Comparison of ENCODE assay signal across 37 mouse cellular contexts in the genomic region with DNA sequence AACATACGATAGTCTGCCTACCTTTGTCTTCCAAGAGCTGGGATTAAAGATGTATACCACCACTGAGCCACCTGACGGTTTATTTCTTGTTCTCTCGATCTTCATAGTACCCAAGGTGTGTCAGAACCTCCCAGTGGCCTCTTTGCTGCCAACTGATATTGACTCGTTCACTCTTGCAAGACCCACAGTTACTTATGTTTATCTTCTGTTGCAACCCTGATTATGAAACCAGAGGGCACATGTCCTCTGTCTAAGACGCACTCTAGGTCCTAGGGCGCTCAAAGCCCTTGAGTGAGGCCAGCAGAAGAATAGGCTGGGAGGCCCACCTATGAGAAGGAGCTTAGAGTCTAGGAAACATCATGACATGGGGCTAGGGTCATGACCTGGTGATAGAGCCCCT. TPM values are rescaled to one million over a fixed set of nuclear protein-coding genes. Genes with fewer than 3 reads are reported as not detected.
DNase-seq lines count a peak whose midpoint lies in the region; ATAC-seq and TF ChIP-seq lines count a peak whose summit lies in the region.
"Had no signal": no experiment of that assay in that cellular context is flagged by ENCODE, and none has a peak within 500 bp of the region (broad histone marks: within the 10 kb centered on the region; RNA-seq: fewer than 3 reads in every experiment).

No protein-coding gene starts in this region.

- peaks cover 52% of the 10 kb centered on the region for H3K4me1 ChIP-seq in liver, embryonic 13.5 days (replicated peaks)
- peaks cover 4% of the 10 kb centered on the region for H3K4me1 ChIP-seq in bone marrow, adult 2 months (ENCODE audit: control insufficient read depth, insufficient read depth, low read length)
- peaks cover 6% of the 10 kb centered on the region for H3K4me1 ChIP-seq in heart, adult 2 months (ENCODE audit: control insufficient read depth, insufficient read depth, low read length)

- H3K27ac ChIP-seq in liver, embryonic 13.5 days, result 0 out of 2 replicates have a peak overlapping the region, but pooled peaks have one; percentile 18
- peak overlapping the region; percentile 36; the same call in 1 of the 2 replicates for H3K27ac ChIP-seq in bone marrow, adult 2 months (ENCODE audit: control insufficient read depth, insufficient read depth, low read depth, low read length, poor library complexity)
- H3K27ac ChIP-seq in heart, adult 2 months, result no peak overlapping the region
- H3K27ac ChIP-seq: embryonic facial prominence, embryonic 13.5 days; forebrain, embryonic 10.5 days; gastrocnemius, adult 2 months; kidney, postnatal 0 days; limb, embryonic 13.5 days; midbrain, embryonic 12.5 days; neural tube, embryonic 13.5 days; stomach, postnatal 0 days had no signal

- 27% methylated on average over 6 of the region's 6 CpGs for WGBS in liver, embryonic 13.5 days (ENCODE audit: insufficient replicate concordance)
- WGBS in bone marrow, adult 2 months, result 30% methylated on average over 6 of the region's 6 CpGs
- whole genome bisulfite sequencing in heart, adult 2 months, result 80% methylated on average over 6 of the region's 6 CpGs

- H3K27me3 ChIP-seq in liver, embryonic 13.5 days, result no peaks in the 10 kb centered on the region
- H3K27me3 ChIP-seq in heart, adult 2 months (ENCODE audit: control insufficient read depth, insufficient read depth, low read length), result no peaks in the 10 kb centered on the region
- H3K27me3 ChIP-seq: embryonic facial prominence, embryonic 13.5 days; limb, embryonic 13.5 days had no signal

- H3K4me2 ChIP-seq in liver, embryonic 13.5 days, result no peak overlapping the region
- H3K4me2 ChIP-seq: embryonic facial prominence, embryonic 13.5 days; limb, embryonic 13.5 days; lung, embryonic 14.5 days; midbrain, embryonic 12.5 days; neural tube, embryonic 13.5 days had no signal

- no peaks in the 10 kb centered on the region for H3K79me2 ChIP-seq in heart, adult 2 months (replicated peaks; ENCODE audit: control insufficient read depth, insufficient read depth, low read length)

- TF ChIP-seq EP300 in heart, adult 2 months (IDR thresholded peaks at IDR 0.05; ENCODE audit: insufficient read depth, low read depth, low read length), result no peak

- ATAC-seq in liver, embryonic 13.5 days (ENCODE audit: low read depth), result no peak
- ATAC-seq in megakaryocyte progenitor cell, adult 5-6 weeks (replicated peaks; ENCODE audit: poor library complexity), result peak; percentile 27
- ATAC-seq: CD4-positive, CD25-positive, alpha-beta regulatory T cell, adult 4 months; forebrain, embryonic 16.5 days; hindbrain, embryonic 16.5 days had no signal

- DNase-seq in liver, embryonic 13.5 days, result no peak
- no peak for DNase-seq in liver
- DNase-seq in 416B (ENCODE audit: low read depth), result peak; percentile 79
- DNase-seq in heart, adult 2 months, result no peak
- DNase-seq in cerebellum, postnatal 36 days, result no peak
- DNase-seq: adrenal gland, postnatal 10 days; cerebellum, adult 11 months; cerebellum, adult 9-11 months; gastrocnemius, adult 2 months; heart, postnatal 14 days; kidney, adult 8-10 months; kidney, postnatal 4 days; lung, embryonic 14.5 days; right cerebral cortex, postnatal 4 days; thymus, adult 18-20 months; thymus, postnatal 25 days had no signal

- no peaks in the 10 kb centered on the region for H3K36me3 ChIP-seq in liver, embryonic 13.5 days
- no peaks in the 10 kb centered on the region for H3K36me3 ChIP-seq in heart, adult 2 months (ENCODE audit: control insufficient read depth, insufficient read depth, low read length)
- H3K36me3 ChIP-seq: embryonic facial prominence, embryonic 13.5 days; forebrain, embryonic 10.5 days; limb, embryonic 13.5 days; midbrain, embryonic 12.5 days; neural tube, embryonic 13.5 days had no signal

- TF ChIP-seq CTCF in bone marrow, adult 2 months (IDR thresholded peaks at IDR 0.05; ENCODE audit: control insufficient read depth, insufficient read depth, low read length), result no peak
- TF ChIP-seq CTCF in heart, adult 2 months (IDR thresholded peaks at IDR 0.05), result no peak

- intact Hi-C loops in heart, adult 2 months (cut with DNase I), result loop anchor here (5.0 kb wide), 1 partner anchor 108 kb away; no protein-coding TSS in a partner anchor

- H3K4me3 ChIP-seq in liver, embryonic 13.5 days (replicated peaks), result no peak overlapping the region
- H3K4me3 ChIP-seq in bone marrow, adult 2 months (replicated peaks; ENCODE audit: control insufficient read depth, low read depth, low read length), result no peak overlapping the region
- no peak overlapping the region for H3K4me3 ChIP-seq in heart, adult 2 months
- H3K4me3 ChIP-seq: embryonic facial prominence, embryonic 13.5 days; forebrain, embryonic 10.5 days; gastrocnemius, adult 2 months; limb, embryonic 13.5 days; midbrain, embryonic 12.5 days; neural tube, embryonic 13.5 days had no signal

- peak overlapping the region; percentile 45; the same call in 1 of the 2 replicates for H3K9ac ChIP-seq in liver, embryonic 13.5 days
- H3K9ac ChIP-seq in heart, adult 2 months (ENCODE audit: low read depth, low read length), result no peak overlapping the region
- H3K9ac ChIP-seq: embryonic facial prominence, embryonic 13.5 days; limb, embryonic 13.5 days; lung, embryonic 14.5 days; midbrain, embryonic 12.5 days; neural tube, embryonic 13.5 days had no signal

- no peaks in the 10 kb centered on the region for H3K9me3 ChIP-seq in liver, embryonic 13.5 days (replicated peaks)
- H3K9me3 ChIP-seq: embryonic facial prominence, embryonic 13.5 days; forebrain, embryonic 10.5 days; limb, embryonic 13.5 days; midbrain, embryonic 12.5 days; neural tube, embryonic 13.5 days had no signal

- TF ChIP-seq POLR2A in bone marrow, adult 2 months (IDR thresholded peaks at IDR 0.05; ENCODE audit: borderline replicate concordance, control insufficient read depth, low read depth, low read length), result no peak
- no peak for TF ChIP-seq POLR2A in heart, adult 2 months (IDR thresholded peaks at IDR 0.05; ENCODE audit: insufficient read depth, low read depth, low read length)

RNA-seq across cellular contexts. Expression of gene Chst12, which starts 4.6 kb away (rescaled TPM):
- 9.3 and 9.9 TPM in 2 replicates for polyA plus RNA-seq in liver, embryonic 13.5 days (2015; fragmentation: Nextera tagmentation; extraction: Ambion mirVana)
- 13.2 and 25.2 TPM in 2 replicates for polyA plus RNA-seq in bone marrow, adult 2 months (2011; ENCODE audit: insufficient read depth, insufficient read length, low replicate concordance, missing spikeins)
- 68.5 and 74.5 TPM in 2 replicates for total RNA-seq in megakaryocyte progenitor cell, adult 5-6 weeks (2015)
- 31.4 and 39.4 TPM in 2 replicates for total RNA-seq in megakaryocyte progenitor cell, adult 5-6 weeks (2017)
- total RNA-seq in heart, adult 2 months (2021), result 1 to 10 TPM; 4.5 to 4.8 TPM
- 8.3 and 11.2 TPM in 2 replicates for polyA plus RNA-seq in heart, adult 2 months (2012; rRNA removed)

RNA-seq across cellular contexts. Expression of gene Gm4869, which starts 55.3 kb away (rescaled TPM):
- not detected in 2 replicates for polyA plus RNA-seq in liver, embryonic 13.5 days (2015; fragmentation: Nextera tagmentation; extraction: Ambion mirVana)
- not detected in 2 replicates for polyA plus RNA-seq in bone marrow, adult 2 months (2011; ENCODE audit: insufficient read depth, insufficient read length, low replicate concordance, missing spikeins)
- not detected in 2 replicates for total RNA-seq in megakaryocyte progenitor cell, adult 5-6 weeks (2015)
- not detected in 2 replicates for total RNA-seq in megakaryocyte progenitor cell, adult 5-6 weeks (2017)
- not detected for total RNA-seq in heart, adult 2 months (2021)
- polyA plus RNA-seq in heart, adult 2 months (2012; rRNA removed), result 0.06 TPM in 1 of 2 replicates, not detected in the other
- total RNA-seq: common myeloid progenitor, adult 5-6 weeks; gastrocnemius, adult 2 months; gastrocnemius, postnatal 4 days; heart, postnatal 14 days; layer of hippocampus, adult 8-10 months; layer of hippocampus, postnatal 25 days; left cerebral cortex, adult 8-10 months; left cerebral cortex, postnatal 36 days; midbrain, postnatal 0 days had no signal
- polyA plus RNA-seq: CD4-positive, CD25-positive, alpha-beta regulatory T cell, adult 4 months; embryonic facial prominence, embryonic 13.5 days; forebrain, embryonic 10.5 days; forebrain, embryonic 16.5 days; heart, embryonic 14.5 days; hindbrain, embryonic 16.5 days; intestine, embryonic 14.5 days; kidney, postnatal 0 days; limb, embryonic 13.5 days; lung, embryonic 14.5 days; midbrain, embryonic 12.5 days; midbrain, postnatal 0 days; neural tube, embryonic 13.5 days; stomach, postnatal 0 days had no signal
